Mouse (Mus musculus) lung, embryonic 14.5 days (tissue): Measurements from ENCODE around the gene Abca12. TPM values are rescaled to one million over a fixed set of nuclear protein-coding genes. Genes with fewer than 3 reads are reported as not detected.
A peak's percentile ranks its signal among the peaks of the same experiment; 100 is the strongest.

ENCODE experiments used
- ATAC-seq: fragments of 200-750 bp; cut with Nextera tagmentation; 2 replicates; pipeline ENCODE4 v1.8.0; 2017; ENCODE audit warnings: mild to moderate bottlenecking, moderate TSS enrichment, moderate library complexity; ENCODE audit not compliant: insufficient read depth
- DNase-seq: peaks from one replicate; pipeline ENCODE4 v3.0.0-alpha.2; 2015
- H3K27ac ChIP-seq: fragments of 300-500 bp; sonication (generic); 2 replicates; pipeline ENCODE4 v1.5.1; 2014; ENCODE audit warnings: low read depth, mild to moderate bottlenecking, moderate library complexity
- H3K27me3 ChIP-seq: fragments of 300-500 bp; sonication (generic); 2 replicates; pipeline ENCODE4 v1.6.1; 2014; ENCODE audit warnings: low read length, control low read depth; ENCODE audit not compliant: insufficient read depth
- H3K36me3 ChIP-seq: fragments of 300-500 bp; sonication (generic); 2 replicates; pipeline ENCODE4 v1.6.1; 2014; ENCODE audit warnings: control low read depth; ENCODE audit not compliant: insufficient read depth
- H3K4me1 ChIP-seq: fragments of 300-500 bp; sonication (generic); 2 replicates; pipeline ENCODE4 v1.6.1; 2014; ENCODE audit warnings: antibody characterized with exemption, control low read depth; ENCODE audit not compliant: insufficient read depth
- H3K4me2 ChIP-seq: fragments of 300-500 bp; sonication (generic); 2 replicates; pipeline ENCODE4 v1.6.1; 2014; ENCODE audit warnings: mild to moderate bottlenecking
- H3K4me3 ChIP-seq: fragments of 300-500 bp; sonication (generic); 2 replicates; pipeline ENCODE4 v1.5.1; 2014; ENCODE audit warnings: low read depth, low read length
- H3K9ac ChIP-seq: fragments of 300-500 bp; sonication (generic); 2 replicates; pipeline ENCODE4 v1.6.1; 2014
- H3K9me3 ChIP-seq: fragments of 300-500 bp; sonication (generic); 2 replicates; pipeline ENCODE4 v1.6.1; 2016; ENCODE audit warnings: low read depth, low read length, control low read depth
- CTCF ChIP-seq: IDR thresholded peaks from 2 replicates; pipeline ENCODE4 v1.5.1; 2016; ENCODE audit warnings: antibody characterized with exemption, low read depth
- WGBS: fragments of 180-500 bp; shearing (Covaris S2); extraction: QIAGEN DNeasy Blood & Tissue Kit; methylation state at CpG from one replicate; pipeline ENCODE4 v1.1.7; 2014; 5-methylcytosine and 5-hydroxymethylcytosine counted together
- polyA plus RNA-seq: library from polyadenylated mRNA; unstranded; fragments of >200 nt; fragmentation: Nextera tagmentation; extraction: Ambion mirVana; gene quantifications from 2 replicates; pipeline ENCODE4 v1.2.1, GENCODE M21; 2014

Gene Abca12
- polyA plus RNA-seq, 1 experiment from 2014 or later: 0.05 TPM

DNA sequence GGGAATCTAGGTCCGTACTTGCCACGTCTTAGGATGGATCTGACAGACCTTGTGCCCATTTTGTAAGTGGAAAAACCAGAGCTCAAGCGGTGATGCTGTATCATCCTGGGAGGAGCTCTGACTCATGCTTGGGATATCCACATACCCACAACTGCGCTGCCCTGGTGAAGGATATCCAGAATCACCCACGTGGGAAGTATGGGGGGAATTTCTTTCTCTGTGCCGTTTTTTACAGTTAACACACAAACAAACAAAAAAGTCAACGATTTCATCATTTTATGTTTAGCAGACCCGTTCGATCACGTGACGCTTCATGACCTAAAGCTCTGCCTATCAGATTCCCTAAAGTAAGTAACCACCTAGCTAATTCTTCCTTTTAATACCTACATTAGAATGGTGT, 1.6 kb downstream of the Abca12 start:
- WGBS: 82% methylated on average over 11 of the region's 11 CpGs
- ATAC-seq (no peak), DNase-seq (no peak)
- Histone ChIP-seq H3K27ac (no peak overlapping the region), H3K9ac (no peak overlapping the region), H3K4me1 (no peaks in the 10 kb centered on the region), H3K9me3 (no peaks in the 10 kb centered on the region), H3K27me3 (no peaks in the 10 kb centered on the region), H3K36me3 (no peaks in the 10 kb centered on the region), H3K4me2 (no peak overlapping the region), H3K4me3 (no peak overlapping the region)
- TF ChIP-seq CTCF: no peak

DNA sequence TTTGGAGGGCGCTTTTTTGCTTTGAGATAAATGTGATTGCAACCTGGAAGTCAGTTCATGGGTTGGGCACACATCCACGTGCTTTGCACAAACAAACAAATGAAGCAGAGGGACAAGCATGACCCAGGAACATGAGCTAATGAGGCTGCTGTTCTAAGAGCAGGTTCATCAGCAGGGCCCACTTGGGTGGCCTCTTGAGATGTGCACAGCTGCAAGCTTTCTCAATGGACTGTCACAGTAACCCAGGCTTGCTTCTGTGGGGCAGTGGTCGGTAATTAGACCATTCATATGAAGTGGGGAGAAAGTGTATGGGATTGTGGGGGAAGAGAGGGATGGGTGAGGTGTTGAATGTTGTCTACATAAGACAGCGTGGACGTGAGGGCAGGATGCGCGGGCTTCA, 7.0 kb downstream of the Abca12 start:
- Histone ChIP-seq H3K9me3 (no peaks in the 10 kb centered on the region), H3K27me3 (no peaks in the 10 kb centered on the region), H3K4me1 (no peaks in the 10 kb centered on the region), H3K4me2 (no peak overlapping the region), H3K36me3 (no peaks in the 10 kb centered on the region), H3K27ac (no peak overlapping the region), H3K4me3 (no peak overlapping the region), H3K9ac (no peak overlapping the region)
- DNase-seq: peak; percentile 24
- WGBS: 29% methylated on average over 7 of the region's 7 CpGs
- peak; percentile 28; the same call in 1 of the 2 replicates for ATAC-seq
- TF ChIP-seq CTCF: no peak

DNA sequence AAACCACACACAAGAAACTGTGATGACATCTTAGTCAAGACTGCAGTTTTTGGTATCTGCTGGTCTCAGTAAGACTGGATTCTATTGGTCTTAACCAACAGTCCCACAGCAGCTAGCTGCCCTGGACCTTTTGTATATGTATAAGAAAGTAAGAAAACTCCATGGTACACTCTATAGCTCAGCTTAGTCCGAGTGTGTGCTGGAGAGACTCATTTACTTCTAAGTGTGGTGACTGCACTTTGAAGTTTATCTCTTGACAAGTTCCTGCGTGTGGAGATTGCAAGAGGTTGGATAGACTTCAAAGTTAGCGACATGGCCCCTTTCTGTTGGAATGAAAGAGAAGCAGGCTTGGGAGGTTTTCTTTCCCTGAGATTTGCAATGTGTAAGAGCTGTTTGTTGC, 17.1 kb downstream of the Abca12 start:
- WGBS: 32% methylated on average over 3 of the region's 3 CpGs
- peak; percentile 52; the same call in 1 of the 2 replicates for ATAC-seq
- H3K36me3 ChIP-seq: no peaks in the 10 kb centered on the region
- no peak overlapping the region for H3K4me2 ChIP-seq
- no peaks in the 10 kb centered on the region for H3K9me3 ChIP-seq
- DNase-seq: peak; percentile 42
- no peak for TF ChIP-seq CTCF
- H3K9ac ChIP-seq: no peak overlapping the region
- H3K4me3 ChIP-seq: no peak overlapping the region
- H3K27ac ChIP-seq: no peak overlapping the region
- H3K4me1 ChIP-seq: no peaks in the 10 kb centered on the region
- H3K27me3 ChIP-seq: no peaks in the 10 kb centered on the region

DNA sequence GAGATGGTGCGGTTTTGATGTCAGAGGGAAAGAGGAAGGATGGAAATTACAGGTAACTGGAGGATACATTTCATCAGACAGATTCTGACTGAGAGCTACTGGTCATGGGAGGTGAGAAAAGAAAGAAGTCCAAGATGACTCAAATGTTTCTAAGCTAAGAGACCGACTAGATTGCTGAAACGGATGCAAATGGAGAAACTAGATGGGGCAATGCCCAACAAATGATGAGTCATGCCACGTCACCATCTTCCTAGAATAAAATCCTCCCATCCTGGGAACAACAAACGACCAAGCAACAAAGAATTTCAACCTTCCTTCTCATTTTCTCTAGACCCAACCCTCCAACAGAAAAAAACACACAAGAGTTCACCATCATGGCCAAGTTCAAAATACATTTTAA, 18.6 kb downstream of the Abca12 start:
- Histone ChIP-seq H3K4me1 (no peaks in the 10 kb centered on the region), H3K36me3 (no peaks in the 10 kb centered on the region), H3K9ac (no peak overlapping the region), H3K27me3 (no peaks in the 10 kb centered on the region), H3K27ac (no peak overlapping the region), H3K4me3 (no peak overlapping the region), H3K9me3 (no peaks in the 10 kb centered on the region), H3K4me2 (no peak overlapping the region)
- DNase-seq: no peak
- WGBS: 87% methylated on average over 5 of the region's 5 CpGs
- ATAC-seq: no peak
- TF ChIP-seq CTCF: no peak

DNA sequence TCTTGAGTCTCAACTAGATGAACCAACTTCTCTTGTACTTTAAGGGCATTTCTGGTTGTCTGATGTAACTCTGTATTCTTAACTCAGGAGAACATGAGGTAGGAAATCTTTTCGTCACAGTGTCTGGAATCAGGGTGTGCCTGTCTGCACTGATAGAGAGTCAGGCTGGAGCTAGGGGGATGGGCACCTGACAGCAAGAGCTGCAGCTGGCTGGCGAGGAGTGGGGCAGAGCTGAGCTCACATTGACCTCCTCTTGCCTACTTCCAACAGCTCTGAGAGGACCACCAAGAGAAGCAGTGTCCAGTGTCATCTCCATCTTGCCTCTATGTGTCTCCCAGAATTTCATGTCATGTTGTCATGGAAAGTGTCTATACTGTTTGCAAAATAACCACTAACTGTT, 20.5 kb downstream of the Abca12 start:
- 50% methylated on average over 2 of the region's 2 CpGs for WGBS

DNA sequence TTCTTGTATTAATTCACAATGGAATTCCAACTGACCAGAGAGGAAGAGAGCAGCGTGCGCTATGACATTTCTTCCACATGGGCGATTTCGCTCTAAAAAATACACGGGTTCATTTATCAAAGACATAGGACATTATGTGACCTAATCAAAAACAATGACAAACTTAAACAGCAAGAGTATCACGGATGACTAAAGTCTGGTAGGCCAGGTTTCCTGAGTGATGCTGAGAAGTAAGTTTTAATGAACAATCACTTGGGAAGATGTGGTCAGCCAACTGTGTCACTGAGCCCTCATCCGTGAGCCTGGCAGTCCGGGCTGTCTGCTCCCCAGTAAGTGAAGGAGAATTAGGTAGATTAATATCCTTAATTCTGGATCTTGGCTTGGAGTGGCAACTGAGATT, 21.2 kb downstream of the Abca12 start:
- Histone ChIP-seq H3K36me3 (no peaks in the 10 kb centered on the region), H3K27me3 (no peaks in the 10 kb centered on the region), H3K9me3 (no peaks in the 10 kb centered on the region), H3K4me3 (no peak overlapping the region), H3K27ac (no peak overlapping the region), H3K9ac (no peak overlapping the region), H3K4me1 (no peaks in the 10 kb centered on the region), H3K4me2 (no peak overlapping the region)
- WGBS: 88% methylated on average over 8 of the region's 8 CpGs
- TF ChIP-seq CTCF: no peak
- ATAC-seq: no peak
- DNase-seq: no peak

More for the DNA sequence above, 20.5 kb downstream of the Abca12 start:
- no peak for ATAC-seq
- TF ChIP-seq CTCF: no peak
- H3K27me3 ChIP-seq: no peaks in the 10 kb centered on the region
- no peaks in the 10 kb centered on the region for H3K4me1 ChIP-seq
- H3K4me2 ChIP-seq: no peak overlapping the region
- no peak overlapping the region for H3K27ac ChIP-seq
- no peak for DNase-seq
- no peak overlapping the region for H3K4me3 ChIP-seq
- no peaks in the 10 kb centered on the region for H3K36me3 ChIP-seq
- H3K9ac ChIP-seq: no peak overlapping the region
- H3K9me3 ChIP-seq: no peaks in the 10 kb centered on the region

DNA sequence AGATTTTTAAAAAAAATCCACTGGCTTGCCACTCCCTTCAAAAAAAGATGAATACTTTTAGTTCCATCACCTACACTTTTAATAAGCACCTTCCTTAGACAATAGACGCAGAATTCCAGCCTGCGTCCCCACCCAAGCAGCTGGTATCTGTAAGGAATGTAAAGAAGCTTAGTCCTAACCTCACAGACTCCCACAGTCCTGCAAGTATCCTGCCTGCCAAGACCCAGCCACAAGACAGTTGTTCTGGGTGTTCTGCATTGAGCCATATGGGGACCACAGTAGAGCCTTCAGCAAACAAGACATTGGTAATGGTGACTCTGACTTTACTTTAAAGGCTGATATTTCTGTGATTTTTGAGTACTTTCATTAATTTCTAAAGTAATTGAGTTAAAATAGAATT, 22.2 kb downstream of the Abca12 start:
- no peak for ATAC-seq
- TF ChIP-seq CTCF: no peak
- 87% methylated on average over 2 of the region's 2 CpGs for WGBS

DNA sequence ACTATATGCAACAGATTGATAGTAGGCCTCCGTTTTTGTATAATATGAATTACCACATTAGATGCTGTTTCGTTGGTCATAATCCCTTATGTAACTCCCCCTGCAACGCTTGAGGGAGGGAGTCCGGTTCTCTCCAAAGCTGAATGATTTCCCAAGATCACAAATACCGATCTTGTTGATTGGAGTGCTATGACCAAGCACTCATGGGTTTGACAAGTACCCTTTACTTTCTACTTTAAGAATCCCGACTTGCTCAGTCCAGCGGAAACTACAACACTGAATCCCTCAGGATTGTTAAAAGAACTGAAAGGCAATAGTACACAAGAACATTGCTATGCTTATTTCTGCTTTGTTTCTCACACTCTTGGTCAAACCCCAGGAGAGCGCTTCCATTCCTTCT, 28.1 kb downstream of the Abca12 start:
- ATAC-seq: no peak
- H3K4me1 ChIP-seq: no peaks in the 10 kb centered on the region
- H3K36me3 ChIP-seq: no peaks in the 10 kb centered on the region
- DNase-seq: no peak
- H3K27me3 ChIP-seq: no peaks in the 10 kb centered on the region
- no peak overlapping the region for H3K9ac ChIP-seq
- no peak overlapping the region for H3K4me3 ChIP-seq
- no peak overlapping the region for H3K4me2 ChIP-seq
- 85% methylated on average over 8 of the region's 8 CpGs for WGBS
- no peaks in the 10 kb centered on the region for H3K9me3 ChIP-seq
- TF ChIP-seq CTCF: no peak
- no peak overlapping the region for H3K27ac ChIP-seq

More for the DNA sequence above, 22.2 kb downstream of the Abca12 start:
- Histone ChIP-seq H3K4me1 (no peaks in the 10 kb centered on the region), H3K9ac (no peak overlapping the region), H3K4me2 (no peak overlapping the region), H3K36me3 (no peaks in the 10 kb centered on the region), H3K27ac (no peak overlapping the region), H3K4me3 (no peak overlapping the region), H3K27me3 (no peaks in the 10 kb centered on the region), H3K9me3 (no peaks in the 10 kb centered on the region)
- DNase-seq: no peak
